Comparison of ENCODE assay signal across 10 mouse cellular contexts in the genomic region with DNA sequence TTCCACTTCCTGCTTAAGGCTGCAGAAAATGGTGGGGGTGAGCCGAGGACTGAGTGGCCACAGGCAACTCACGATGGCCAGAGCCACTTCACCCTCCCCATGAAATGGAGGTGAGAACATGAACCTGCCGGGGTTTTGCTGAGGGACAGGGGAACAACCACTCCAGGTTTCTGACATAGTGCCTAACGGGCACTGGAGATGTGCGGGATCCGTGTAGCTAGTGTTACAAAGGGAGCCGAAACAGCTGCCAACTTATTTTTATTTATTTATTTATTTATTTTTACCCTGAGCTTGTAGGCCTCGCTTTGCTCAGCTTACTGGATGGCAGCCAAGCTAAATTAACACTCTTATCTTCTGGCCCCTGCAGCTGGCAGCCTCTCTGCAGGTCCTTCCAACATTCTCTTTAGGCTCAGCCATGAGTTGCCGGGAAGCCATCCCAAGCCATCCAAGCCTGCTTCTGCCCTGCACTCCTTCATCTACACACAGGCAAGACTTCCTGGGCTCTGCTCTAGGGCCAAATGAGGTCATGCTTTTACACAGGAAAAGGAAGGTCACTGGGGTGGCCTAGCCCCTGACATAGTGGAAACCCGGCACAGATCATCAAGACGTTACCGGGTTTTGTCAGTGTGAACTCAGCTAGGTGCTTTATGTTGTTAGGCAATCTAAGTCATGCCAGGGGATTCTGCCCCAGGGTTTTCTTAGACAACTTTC. TPM values are rescaled to one million over a fixed set of nuclear protein-coding genes. Genes with fewer than 3 reads are reported as not detected.
DNase-seq lines count a peak whose midpoint lies in the region; ATAC-seq lines count a peak whose summit lies in the region.
"Had no signal": no experiment of that assay in that cellular context is flagged by ENCODE, and none has a peak within 500 bp of the region (broad histone marks: within the 10 kb centered on the region; RNA-seq: fewer than 3 reads in every experiment).

No protein-coding gene starts in this region.

- ATAC-seq in heart, embryonic 12.5 days (ENCODE audit: insufficient number of reproducible peaks, low FRiP score) = peak; percentile 87
- ATAC-seq in limb, embryonic 12.5 days (ENCODE audit: insufficient number of reproducible peaks, insufficient read depth, low FRiP score, low TSS enrichment, low read depth) = peak; percentile 42; the same call in 1 of the 2 replicates

- peaks cover 33% of the 10 kb centered on the region for H3K4me1 ChIP-seq in heart, embryonic 12.5 days (replicated peaks)
- peaks cover 15% of the 10 kb centered on the region for H3K4me1 ChIP-seq in limb, embryonic 12.5 days (replicated peaks)

- DNase-seq in embryo, embryonic 10 days (ENCODE audit: low spot score) = peak; percentile 33
- no peak for DNase-seq in embryo, embryonic 9.5 days (ENCODE audit: extremely low spot score)
- DNase-seq in right cerebral cortex, postnatal 4 days = peak; percentile 40
- DNase-seq in right cerebral cortex, postnatal 25 days = no peak
- DNase-seq in ovary, postnatal 14 days (ENCODE audit: low spot score) = peak; percentile 45
- no peak for DNase-seq in layer of hippocampus, postnatal 14 days (ENCODE audit: low spot score in 2 of 2)

- H3K27ac ChIP-seq in heart, embryonic 12.5 days (ENCODE audit: poor library complexity, severe bottlenecking) = peak overlapping the region; percentile 92
- H3K27ac ChIP-seq in limb, embryonic 12.5 days = no peak overlapping the region
- H3K27ac ChIP-seq: embryonic facial prominence, embryonic 13.5 days; midbrain, embryonic 12.5 days had no signal

- 0 out of 2 replicates have a peak overlapping the region, but pooled peaks have one; percentile 8 for H3K4me3 ChIP-seq in heart, embryonic 12.5 days
- no peak overlapping the region for H3K4me3 ChIP-seq in limb, embryonic 12.5 days (replicated peaks)
- H3K4me3 ChIP-seq: embryonic facial prominence, embryonic 13.5 days; midbrain, embryonic 12.5 days had no signal

- no peaks in the 10 kb centered on the region for H3K27me3 ChIP-seq in heart, embryonic 12.5 days (replicated peaks)
- H3K27me3 ChIP-seq in limb, embryonic 12.5 days = no peaks in the 10 kb centered on the region
- H3K27me3 ChIP-seq: embryonic facial prominence, embryonic 13.5 days; midbrain, embryonic 12.5 days had no signal

- peak overlapping the region; percentile 37; the same call in 1 of the 2 replicates for H3K9ac ChIP-seq in heart, embryonic 12.5 days
- H3K9ac ChIP-seq in limb, embryonic 12.5 days (replicated peaks) = no peak overlapping the region
- H3K9ac ChIP-seq: embryonic facial prominence, embryonic 13.5 days; midbrain, embryonic 12.5 days had no signal

- 18% methylated on average over 12 of the region's 12 CpGs for WGBS in heart, embryonic 12.5 days
- 68% methylated on average over 12 of the region's 12 CpGs for WGBS in limb, embryonic 12.5 days

- peak overlapping the region; percentile 52 for H3K4me2 ChIP-seq in heart, embryonic 12.5 days
- no peak overlapping the region for H3K4me2 ChIP-seq in limb, embryonic 12.5 days
- H3K4me2 ChIP-seq: embryonic facial prominence, embryonic 13.5 days; midbrain, embryonic 12.5 days had no signal

- no peaks in the 10 kb centered on the region for H3K9me3 ChIP-seq in heart, embryonic 12.5 days (replicated peaks)
- H3K9me3 ChIP-seq in limb, embryonic 12.5 days = no peaks in the 10 kb centered on the region
- H3K9me3 ChIP-seq: embryonic facial prominence, embryonic 13.5 days; midbrain, embryonic 12.5 days had no signal

- no peaks in the 10 kb centered on the region for H3K36me3 ChIP-seq in heart, embryonic 12.5 days
- H3K36me3 ChIP-seq in limb, embryonic 12.5 days = no peaks in the 10 kb centered on the region
- H3K36me3 ChIP-seq: embryonic facial prominence, embryonic 13.5 days; midbrain, embryonic 12.5 days had no signal

RNA-seq across cellular contexts. Expression of a gene that starts 49.0 kb away (rescaled TPM):
- 93.6 and 105 TPM in 2 replicates for polyA plus RNA-seq in heart, embryonic 12.5 days (2016; fragmentation: Nextera tagmentation; extraction: Ambion mirVana)
- polyA plus RNA-seq in limb, embryonic 12.5 days (2016; fragmentation: Nextera tagmentation; extraction: Ambion mirVana) = 30.3 and 32.0 TPM in 2 replicates
- total RNA-seq in layer of hippocampus, postnatal 14 days (2021) = 100 to 1,000 TPM; 143 to 146 TPM

Comparison
In these comparisons a context has a peak if more than half of its experiments do, and no peak if none do; other contexts are left out.
1. DNase-seq: peak in embryo, embryonic 10 days (single experiment), right cerebral cortex, postnatal 4 days (single experiment) and ovary, postnatal 14 days (single experiment); none in embryo, embryonic 9.5 days (single experiment), right cerebral cortex, postnatal 25 days (single experiment) and layer of hippocampus, postnatal 14 days (0 of 2).